In the genomic region with DNA sequence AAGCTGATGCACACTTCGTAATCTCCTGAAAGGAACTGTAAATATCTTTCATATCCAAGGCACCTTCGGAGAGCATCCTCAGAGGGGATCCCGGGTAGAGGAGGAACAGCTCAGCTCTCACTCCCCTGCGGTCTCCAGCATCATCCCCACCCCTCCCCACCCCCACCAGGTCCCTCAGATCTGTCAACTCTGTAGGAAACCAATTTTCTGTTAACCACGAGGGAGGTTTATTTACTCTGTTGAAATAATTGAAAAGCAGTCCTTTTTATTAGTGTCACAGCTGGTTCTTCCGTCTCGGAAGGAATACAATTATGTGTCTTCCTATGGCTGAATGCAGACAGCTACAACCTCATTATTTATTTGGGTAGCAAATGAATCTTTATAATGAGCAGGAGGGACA, we compare ENCODE assay signal across 12 mouse cellular contexts.
"Had no signal": no experiment of that assay in that cellular context is flagged by ENCODE, and none has a peak within 500 bp of the region (broad histone marks: within the 10 kb centered on the region; RNA-seq: fewer than 3 reads in every experiment).

No protein-coding gene starts in this region.

- H3K27ac ChIP-seq: limb, embryonic 13.5 days; liver, embryonic 14.5 days had no signal

- H3K9ac ChIP-seq: limb, embryonic 13.5 days; liver, embryonic 14.5 days had no signal

- H3K9me3 ChIP-seq: limb, embryonic 13.5 days had no signal

- H3K4me3 ChIP-seq: limb, embryonic 13.5 days had no signal

- DNase-seq: kidney, adult 8-10 months; kidney, postnatal 25 days; layer of hippocampus, postnatal 36 days; lung, adult 18-20 months; right cerebral cortex, adult 18-20 months; right cerebral cortex, postnatal 4 days; spleen, adult 18-20 months; thymus, adult 18-20 months; thymus, postnatal 14 days had no signal

- H3K27me3 ChIP-seq: limb, embryonic 13.5 days had no signal

- ATAC-seq: midbrain, embryonic 16.5 days had no signal

- H3K36me3 ChIP-seq: limb, embryonic 13.5 days had no signal

- H3K4me2 ChIP-seq: limb, embryonic 13.5 days had no signal
